Mouse (Mus musculus): ENCODE results near the gene Gna12. TPM values are rescaled to one million over a fixed set of nuclear protein-coding genes. Genes with fewer than 3 reads are reported as not detected.

Gene Gna12
- polyA plus RNA-seq, 1 experiment from 2014 or later, result 9.4 TPM

DNA sequence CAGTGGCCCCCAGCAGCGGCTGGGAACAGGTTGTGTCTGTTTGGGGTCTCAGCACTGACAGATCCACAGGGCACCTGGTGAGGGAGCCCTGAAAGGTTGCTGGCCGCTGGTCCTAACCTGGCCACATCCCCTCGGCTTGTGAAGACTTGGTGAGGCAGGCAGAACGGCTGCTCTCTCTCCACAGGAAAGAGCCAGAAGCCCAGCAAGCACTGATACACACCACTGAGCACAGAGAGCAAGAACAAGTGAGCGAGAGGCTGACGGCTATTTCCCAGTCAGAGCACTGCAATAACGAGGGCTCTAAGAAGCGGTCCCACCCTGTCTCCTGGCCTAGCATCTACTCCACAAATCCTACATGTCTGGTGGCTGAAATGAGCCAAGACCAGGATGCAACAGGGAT is 71.4 kb downstream of the Gna12 start:
- Histone ChIP-seq H3K9ac (no peak overlapping the region), H3K27ac (replicated peaks) (no peak overlapping the region), H3K9me3 (peaks cover 2% of the 10 kb centered on the region; the same call in 1 of the 2 replicates), H3K4me3 (no peak overlapping the region), H3K4me2 (no peak overlapping the region), H3K36me3 (peaks cover 71% of the 10 kb centered on the region), H3K27me3 (replicated peaks) (no peaks in the 10 kb centered on the region), H3K4me1 (peaks cover 23% of the 10 kb centered on the region)
- ATAC-seq (ENCODE audit: extremely low read depth, insufficient number of reproducible peaks, low FRiP score, low TSS enrichment), result no peak
- WGBS, result 85% methylated on average over 8 of the region's 8 CpGs

DNA sequence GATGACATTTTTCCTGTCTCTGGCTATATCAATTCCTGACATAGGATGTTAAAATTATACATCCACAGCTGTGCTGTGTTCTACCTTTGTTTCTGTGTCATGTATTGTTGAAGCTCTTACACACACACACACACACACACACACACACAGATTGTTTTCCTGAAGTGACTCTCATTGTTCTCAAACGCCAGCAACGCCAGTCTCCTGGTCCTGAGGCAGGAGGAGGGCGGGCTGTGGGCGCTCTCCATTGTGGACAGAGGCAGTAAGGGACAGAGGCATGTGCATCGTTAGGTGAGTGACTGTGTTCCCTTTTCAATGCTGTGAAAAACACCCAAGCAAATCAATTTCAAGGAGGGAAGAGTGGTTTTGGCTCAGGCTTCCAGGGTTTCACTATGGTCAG is 77.0 kb downstream of the Gna12 start:
- Histone ChIP-seq H3K27me3 (replicated peaks) (no peaks in the 10 kb centered on the region), H3K4me2 (no peak overlapping the region), H3K27ac (replicated peaks) (no peak overlapping the region), H3K4me3 (no peak overlapping the region), H3K9ac (no peak overlapping the region), H3K4me1 (peaks cover 28% of the 10 kb centered on the region), H3K36me3 (peaks cover 29% of the 10 kb centered on the region), H3K9me3 (peaks cover 7% of the 10 kb centered on the region)
- WGBS, result 73% methylated on average over 5 of the region's 5 CpGs
- no peak for ATAC-seq (ENCODE audit: extremely low read depth, insufficient number of reproducible peaks, low FRiP score, low TSS enrichment)

DNA sequence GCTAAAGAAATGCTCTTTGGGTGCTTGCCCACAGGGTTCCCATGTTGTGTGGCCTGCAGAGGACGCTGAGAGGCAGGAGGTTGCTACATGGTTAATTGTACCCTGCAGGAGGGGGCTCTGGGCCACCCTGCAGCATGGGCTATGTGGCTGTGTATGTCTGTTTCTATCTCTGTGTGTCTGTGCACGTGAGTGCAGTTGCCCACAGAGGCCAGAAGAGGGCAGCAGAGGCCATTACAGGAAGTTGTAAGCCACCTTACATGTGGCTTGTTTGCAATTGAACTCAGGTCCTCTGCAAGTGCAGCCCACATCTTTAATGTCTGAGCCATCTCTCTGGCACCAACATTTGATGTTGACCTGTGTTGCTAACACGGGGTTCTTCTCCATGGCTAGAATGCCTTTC is 77.6 kb downstream of the Gna12 start:
- Histone ChIP-seq H3K4me2 (no peak overlapping the region), H3K9ac (no peak overlapping the region), H3K4me3 (no peak overlapping the region), H3K4me1 (peaks cover 28% of the 10 kb centered on the region), H3K27ac (replicated peaks) (no peak overlapping the region), H3K9me3 (peaks cover 7% of the 10 kb centered on the region), H3K36me3 (peaks cover 23% of the 10 kb centered on the region), H3K27me3 (replicated peaks) (no peaks in the 10 kb centered on the region)
- WGBS, result 92% methylated on average over 3 of the region's 3 CpGs
- ATAC-seq (ENCODE audit: extremely low read depth, insufficient number of reproducible peaks, low FRiP score, low TSS enrichment), result no peak

DNA sequence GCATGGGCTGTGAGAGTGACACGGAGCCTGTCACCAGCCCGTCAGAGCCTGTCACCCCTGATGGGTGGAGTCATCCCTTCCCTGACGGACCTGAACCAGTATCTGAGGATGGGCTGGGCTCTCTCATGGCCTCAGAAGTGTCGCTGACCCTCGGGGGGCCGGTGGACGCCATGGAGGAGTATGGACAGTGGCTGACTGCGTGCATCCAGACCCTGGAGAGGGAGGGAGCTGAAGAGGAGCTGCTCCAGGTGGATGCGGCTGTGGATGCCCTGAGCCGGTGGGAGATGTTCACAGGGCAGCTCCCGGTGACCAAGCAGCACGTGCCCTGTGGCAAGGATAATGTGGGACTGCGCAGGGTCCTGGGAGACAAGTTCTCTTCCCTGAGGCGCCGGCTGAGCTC is 78.2 kb downstream of the Gna12 start:
- no peak for ATAC-seq (ENCODE audit: extremely low read depth, insufficient number of reproducible peaks, low FRiP score, low TSS enrichment)
- WGBS, result 83% methylated on average over 15 of the region's 15 CpGs

DNA sequence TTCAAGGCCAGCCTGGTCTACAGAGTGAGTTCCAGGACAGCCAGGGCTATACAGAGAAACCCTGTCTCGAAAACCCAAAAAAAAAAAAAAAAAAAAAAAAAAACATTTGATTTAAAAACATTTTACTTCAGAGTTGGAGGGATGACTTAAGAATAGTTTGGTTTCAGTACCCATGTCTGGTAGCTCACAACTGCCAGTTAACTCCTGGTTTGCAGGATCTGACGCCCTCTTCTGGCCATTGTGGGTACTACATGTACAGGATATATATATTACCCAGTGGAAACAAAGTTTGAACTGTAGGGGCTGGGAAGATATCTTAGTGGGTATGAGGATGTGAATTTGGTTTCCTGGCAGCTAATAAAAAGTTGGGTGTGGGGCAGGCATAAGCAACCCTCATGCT is 79.3 kb downstream of the Gna12 start:
- H3K36me3 ChIP-seq, result peaks cover 16% of the 10 kb centered on the region
- no peaks in the 10 kb centered on the region for H3K27me3 ChIP-seq (replicated peaks)
- H3K4me2 ChIP-seq, result no peak overlapping the region
- no peak overlapping the region for H3K4me3 ChIP-seq
- no peak overlapping the region for H3K27ac ChIP-seq (replicated peaks)
- whole genome bisulfite sequencing, result 0% methylated on average over 1 of the region's 2 CpGs
- H3K9ac ChIP-seq, result no peak overlapping the region
- H3K9me3 ChIP-seq, result peaks cover 7% of the 10 kb centered on the region
- peaks cover 14% of the 10 kb centered on the region for H3K4me1 ChIP-seq
- no peak for ATAC-seq (ENCODE audit: extremely low read depth, insufficient number of reproducible peaks, low FRiP score, low TSS enrichment)

More for the DNA sequence above, 78.2 kb downstream of the Gna12 start:
- Histone ChIP-seq H3K27ac (replicated peaks) (no peak overlapping the region), H3K9ac (no peak overlapping the region), H3K4me2 (no peak overlapping the region), H3K27me3 (replicated peaks) (no peaks in the 10 kb centered on the region), H3K9me3 (peaks cover 7% of the 10 kb centered on the region), H3K4me3 (no peak overlapping the region), H3K4me1 (peaks cover 25% of the 10 kb centered on the region), H3K36me3 (peaks cover 17% of the 10 kb centered on the region)

DNA sequence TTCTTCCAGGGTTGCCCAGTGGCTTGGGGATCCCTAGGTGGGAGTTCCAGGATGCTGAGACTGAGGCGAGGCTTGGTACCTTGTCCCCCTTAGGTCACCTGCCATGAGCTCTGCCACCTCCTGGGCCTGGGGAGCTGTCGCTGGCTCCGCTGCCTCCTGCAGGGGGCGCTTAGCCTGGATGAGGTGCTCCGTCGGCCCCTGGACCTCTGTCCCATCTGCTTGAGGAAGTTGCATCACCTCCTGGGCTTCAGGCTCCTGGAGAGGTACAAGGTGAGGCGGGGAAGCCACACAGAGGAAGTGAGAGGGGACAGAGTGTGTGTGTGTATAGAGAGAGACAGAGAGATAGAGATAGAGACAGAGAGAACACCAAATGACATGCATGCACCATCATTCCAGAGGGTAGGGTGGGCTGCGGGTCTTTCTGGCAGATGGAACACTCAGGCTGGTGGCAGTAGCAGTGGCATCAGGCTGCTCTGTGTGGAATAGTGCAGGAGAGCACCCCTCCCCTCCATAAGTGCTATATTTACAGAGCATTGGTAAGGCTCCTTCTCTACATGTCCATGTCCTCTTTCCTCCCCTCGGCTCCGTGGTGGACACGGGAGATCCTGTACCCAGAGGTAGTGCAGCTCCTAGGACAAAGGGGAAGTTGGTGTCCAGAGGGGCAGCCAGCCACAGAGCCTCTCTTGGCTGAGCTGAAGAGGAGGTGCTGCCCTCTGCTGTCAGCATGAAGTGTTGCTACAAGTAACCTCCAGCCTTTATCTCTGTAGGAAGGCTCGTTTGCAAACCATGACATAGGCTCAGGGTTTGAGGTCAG is 81.0 kb downstream of the Gna12 start:
- Histone ChIP-seq H3K4me3 (peak overlapping the region; percentile 42), H3K27me3 (replicated peaks) (no peaks in the 10 kb centered on the region), H3K36me3 (peaks cover 6% of the 10 kb centered on the region; the same call in 1 of the 2 replicates), H3K4me2 (peak overlapping the region; percentile 64), H3K9ac (peak overlapping the region; percentile 75), H3K4me1 (peaks cover 10% of the 10 kb centered on the region), H3K9me3 (peaks cover 4% of the 10 kb centered on the region; the same call in 1 of the 2 replicates), H3K27ac (replicated peaks) (no peak overlapping the region; the same call in 1 of the 2 replicates)
- 11% methylated on average over 12 of the region's 12 CpGs for WGBS
- peak; percentile 28; the same call in 1 of the 2 replicates for ATAC-seq (ENCODE audit: extremely low read depth, insufficient number of reproducible peaks, low FRiP score, low TSS enrichment)

DNA sequence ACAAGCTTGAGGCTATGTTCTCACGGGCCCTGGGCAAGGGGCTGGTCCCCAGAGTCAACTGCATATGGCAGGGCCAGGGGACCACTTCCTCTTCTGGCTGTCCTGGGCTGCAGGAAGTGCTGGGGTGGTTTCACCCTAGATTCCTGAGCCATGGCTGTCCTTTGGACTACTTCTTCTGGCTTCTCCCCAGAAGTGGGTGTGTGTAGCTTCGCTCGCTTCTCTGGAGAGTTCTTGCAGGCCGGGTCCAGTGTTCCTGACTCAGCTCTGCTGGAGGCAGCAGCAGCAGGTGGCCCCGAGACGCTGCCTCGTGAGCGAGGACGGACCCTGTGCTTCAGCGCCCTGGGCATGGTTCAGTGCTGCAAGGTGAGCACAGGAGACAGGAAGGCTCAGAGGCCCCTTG is 81.8 kb downstream of the Gna12 start:
- no peak for ATAC-seq (ENCODE audit: extremely low read depth, insufficient number of reproducible peaks, low FRiP score, low TSS enrichment)
- 81% methylated on average over 10 of the region's 10 CpGs for WGBS
- no peak overlapping the region for H3K4me2 ChIP-seq
- peaks cover 6% of the 10 kb centered on the region; the same call in 1 of the 2 replicates for H3K36me3 ChIP-seq
- peaks cover 10% of the 10 kb centered on the region for H3K4me1 ChIP-seq
- H3K4me3 ChIP-seq, result no peak overlapping the region
- no peak overlapping the region for H3K27ac ChIP-seq (replicated peaks)
- 0 out of 2 replicates have a peak, but pooled peaks cover 2% of the 10 kb centered on the region for H3K27me3 ChIP-seq (replicated peaks)
- H3K9me3 ChIP-seq, result peaks cover 4% of the 10 kb centered on the region; the same call in 1 of the 2 replicates
- H3K9ac ChIP-seq, result no peak overlapping the region

DNA sequence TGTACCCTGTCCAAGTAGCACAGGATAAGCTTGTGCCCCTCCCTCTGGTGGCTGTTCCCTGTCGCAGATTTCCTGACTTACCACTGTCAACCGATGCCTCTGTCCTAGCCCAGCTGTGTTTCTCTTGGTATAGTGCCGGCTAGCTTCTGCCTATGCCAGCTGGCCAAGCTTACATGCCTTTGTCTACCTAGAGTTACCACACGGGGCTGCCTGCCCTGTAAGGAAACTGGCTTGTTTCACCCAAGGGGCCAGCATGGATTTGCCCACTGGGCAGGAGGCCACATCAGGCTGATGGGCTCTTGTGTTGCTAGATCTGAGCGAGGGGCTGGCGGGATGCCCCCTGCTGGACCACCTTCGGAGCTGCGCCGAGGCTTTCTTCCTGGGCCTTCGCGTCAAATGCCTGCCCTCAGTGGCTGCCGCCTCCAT is 86.5 kb downstream of the Gna12 start:
- Histone ChIP-seq H3K4me2 (no peak overlapping the region), H3K4me1 (no peaks in the 10 kb centered on the region), H3K9ac (no peak overlapping the region), H3K27ac (replicated peaks) (no peak overlapping the region), H3K36me3 (no peaks in the 10 kb centered on the region), H3K4me3 (no peak overlapping the region), H3K9me3 (no peaks in the 10 kb centered on the region), H3K27me3 (replicated peaks) (peaks cover 4% of the 10 kb centered on the region; the same call in 1 of the 2 replicates)
- no peak for ATAC-seq (ENCODE audit: extremely low read depth, insufficient number of reproducible peaks, low FRiP score, low TSS enrichment)
- WGBS, result 31% methylated on average over 12 of the region's 12 CpGs

DNA sequence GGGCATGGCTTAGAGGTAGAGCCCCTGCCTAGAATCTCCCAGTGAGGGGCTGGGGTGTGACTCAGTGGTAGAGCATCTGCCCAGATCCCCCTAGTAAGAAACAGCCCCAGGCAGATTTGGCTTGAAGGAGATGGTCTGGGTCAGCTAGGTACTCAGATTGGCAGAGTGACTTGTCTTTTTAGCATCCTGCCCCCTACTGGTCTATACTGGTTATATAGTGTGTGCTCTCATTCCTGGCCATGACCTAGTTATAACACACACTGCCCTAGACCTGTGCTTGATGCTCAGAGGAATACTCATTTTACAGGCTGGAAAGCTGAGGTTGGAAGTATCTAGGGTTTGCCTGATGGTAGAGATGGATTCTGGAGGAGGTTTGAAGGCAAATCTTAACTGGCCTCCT is 88.4 kb downstream of the Gna12 start:
- no peaks in the 10 kb centered on the region for H3K36me3 ChIP-seq
- H3K4me3 ChIP-seq, result no peak overlapping the region
- no peaks in the 10 kb centered on the region for H3K4me1 ChIP-seq
- no peak overlapping the region for H3K9ac ChIP-seq
- no peaks in the 10 kb centered on the region for H3K9me3 ChIP-seq
- H3K27ac ChIP-seq (replicated peaks), result no peak overlapping the region
- ATAC-seq (ENCODE audit: extremely low read depth, insufficient number of reproducible peaks, low FRiP score, low TSS enrichment), result no peak
- H3K27me3 ChIP-seq (replicated peaks), result peaks cover 10% of the 10 kb centered on the region
- no peak overlapping the region for H3K4me2 ChIP-seq

DNA sequence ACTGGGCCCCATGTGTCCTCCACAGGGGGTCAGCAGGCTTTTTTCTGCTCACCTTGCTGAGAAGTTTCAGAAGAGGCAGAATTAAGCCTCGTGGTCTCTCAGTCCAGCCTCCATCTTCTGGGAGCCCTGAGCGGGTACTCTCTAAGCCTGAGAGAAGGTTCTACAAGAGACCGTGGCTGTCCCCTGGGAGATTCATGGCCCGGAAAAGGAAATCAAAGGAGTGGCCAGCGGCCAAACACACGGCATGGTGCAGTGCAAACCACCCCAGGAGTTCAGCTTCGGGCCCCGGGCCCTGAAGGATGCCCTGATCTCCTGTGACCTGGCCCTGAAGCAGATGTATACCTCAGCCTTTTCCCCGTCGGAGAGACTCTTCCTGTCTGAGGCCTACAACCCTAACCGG is 89.2 kb downstream of the Gna12 start:
- ATAC-seq (ENCODE audit: extremely low read depth, insufficient number of reproducible peaks, low FRiP score, low TSS enrichment), result no peak
- Histone ChIP-seq H3K9me3 (no peaks in the 10 kb centered on the region), H3K27me3 (replicated peaks) (peaks cover 19% of the 10 kb centered on the region), H3K4me1 (no peaks in the 10 kb centered on the region; the same call in 1 of the 2 replicates), H3K4me3 (no peak overlapping the region), H3K36me3 (no peaks in the 10 kb centered on the region), H3K9ac (no peak overlapping the region), H3K27ac (replicated peaks) (no peak overlapping the region), H3K4me2 (no peak overlapping the region)
- WGBS, result 59% methylated on average over 11 of the region's 11 CpGs

DNA sequence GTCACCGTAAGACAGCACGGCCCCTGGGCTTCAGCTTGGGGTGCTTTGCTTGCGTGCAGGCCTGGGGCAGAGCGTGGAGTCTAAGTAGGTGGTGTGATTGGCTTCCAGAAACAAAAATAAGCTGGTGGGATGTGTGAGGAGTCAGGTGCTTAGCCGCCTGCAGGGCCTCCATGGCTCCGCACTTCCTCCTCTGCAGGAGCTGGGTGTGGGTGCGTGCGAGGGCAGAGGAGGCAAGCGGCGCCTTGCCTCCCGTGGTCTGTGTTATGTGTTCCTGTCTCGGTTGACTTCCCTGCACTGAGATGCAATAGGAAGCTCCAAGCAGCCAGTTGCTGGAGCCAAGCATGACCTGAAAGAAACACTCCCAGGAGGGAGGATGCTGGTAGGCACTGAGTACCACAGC is 90.4 kb downstream of the Gna12 start:
- no peak for ATAC-seq (ENCODE audit: extremely low read depth, insufficient number of reproducible peaks, low FRiP score, low TSS enrichment)
- no peak overlapping the region for H3K4me2 ChIP-seq
- H3K27ac ChIP-seq (replicated peaks), result no peak overlapping the region
- peaks cover 31% of the 10 kb centered on the region for H3K27me3 ChIP-seq (replicated peaks)
- H3K9me3 ChIP-seq, result no peaks in the 10 kb centered on the region
- peaks cover 10% of the 10 kb centered on the region for H3K4me1 ChIP-seq
- no peak overlapping the region for H3K4me3 ChIP-seq
- 67% methylated on average over 12 of the region's 12 CpGs for WGBS
- no peaks in the 10 kb centered on the region for H3K36me3 ChIP-seq
- no peak overlapping the region for H3K9ac ChIP-seq

DNA sequence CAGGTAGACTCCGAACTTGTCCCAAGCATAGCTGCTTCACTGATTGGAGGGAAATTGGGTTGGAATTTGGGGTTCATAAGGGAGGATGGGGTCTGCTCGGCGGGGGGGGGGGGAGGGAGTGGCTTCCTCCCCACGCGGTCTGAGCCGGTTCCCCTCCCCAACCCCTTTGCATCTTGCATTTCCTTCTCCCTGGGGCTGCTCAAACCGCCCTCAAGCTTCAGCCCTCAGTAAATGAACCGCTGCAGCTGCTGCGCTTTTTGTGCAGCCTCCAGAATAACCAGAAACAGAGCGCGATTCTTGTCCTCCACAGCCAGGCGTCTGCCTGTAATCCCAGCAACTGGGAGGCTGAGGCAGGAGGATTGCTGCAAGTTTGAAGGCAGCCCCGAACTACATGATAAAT is 94.1 kb downstream of the Gna12 start:
- Histone ChIP-seq H3K4me3 (peak overlapping the region; percentile 44), H3K36me3 (no peaks in the 10 kb centered on the region), H3K9ac (no peak overlapping the region), H3K4me2 (peak overlapping the region; percentile 71), H3K27ac (replicated peaks) (no peak overlapping the region), H3K27me3 (replicated peaks) (peaks cover 38% of the 10 kb centered on the region), H3K9me3 (no peaks in the 10 kb centered on the region), H3K4me1 (peaks cover 10% of the 10 kb centered on the region)
- 15% methylated on average over 13 of the region's 13 CpGs for WGBS
- no peak for ATAC-seq (ENCODE audit: extremely low read depth, insufficient number of reproducible peaks, low FRiP score, low TSS enrichment)

Measured in heart, embryonic 13.5 days (tissue).